Mouse (Mus musculus): ENCODE measurements at regions not wholly inside any gene's neighbourhood (a gene's known extent, or its start where the extent isn't known, plus 50 kb on each side); places are given as distances from the start of the nearest gene placed in this dataset.

DNA sequence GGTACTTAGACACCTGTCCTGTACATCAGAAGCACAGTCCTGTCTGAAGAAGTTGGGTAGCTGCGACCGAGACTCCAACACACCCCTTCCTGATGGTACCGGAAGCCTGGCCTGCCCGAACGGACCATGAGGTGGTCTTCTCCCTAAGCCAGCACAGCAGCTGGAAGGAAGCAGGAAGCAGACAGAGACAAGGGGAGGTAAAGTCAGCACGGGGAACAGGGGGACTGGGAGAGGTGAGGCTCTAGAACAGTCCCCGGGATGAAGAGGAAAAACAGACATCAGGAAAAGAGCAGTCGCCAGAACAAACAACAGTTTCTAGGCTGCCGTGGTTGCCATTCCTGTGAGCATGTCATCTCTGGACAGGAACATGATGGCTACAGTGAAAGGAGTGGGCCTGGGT is 353.6 kb downstream of the Efnb2 start:
- TF ChIP-seq POLR2A (IDR thresholded peaks at IDR 0.05; ENCODE audit: low read depth, low read length) (no peak), CTCF (IDR thresholded peaks at IDR 0.05; ENCODE audit: extremely low read depth, insufficient read depth, insufficient read length, insufficient replicate concordance) (no peak)
